Mouse (Mus musculus): Measurements from ENCODE around the gene Map2k3. TPM values are rescaled to one million over a fixed set of nuclear protein-coding genes. Genes with fewer than 3 reads are reported as not detected.

Gene Map2k3
- total RNA-seq, 4 experiments from 2014 or later, result 99.8 to 162 (median 122) TPM

- peak; percentile 85 for DNase-seq
Observed at GRCm38 (mm10) chr11:60927264-60927663, 4.6 kb upstream of the Map2k3 start.

GRCm38 (mm10) chr11:60930724-60931281 lies 1.0 kb upstream of the Map2k3 start:
- peak; percentile 56 for DNase-seq

- DNase-seq, result no peak
Observed at GRCm38 (mm10) chr11:60931282-60931868, 458 bp upstream of the Map2k3 start.

GRCm38 (mm10) chr11:60932503-60933020 lies 729 bp downstream of the Map2k3 start:
- no peak for DNase-seq

- DNase-seq, result peak; percentile 82
Observed at GRCm38 (mm10) chr11:60933178-60933930, 1.5 kb downstream of the Map2k3 start.

GRCm38 (mm10) chr11:60934795-60935194 lies 3.0 kb downstream of the Map2k3 start:
- DNase-seq, result no peak

- peak; percentile 92 for DNase-seq
Observed at GRCm38 (mm10) chr11:60935326-60935974, 3.6 kb downstream of the Map2k3 start.

GRCm38 (mm10) chr11:60935975-60936373 lies 4.1 kb downstream of the Map2k3 start:
- DNase-seq, result no peak

- DNase-seq, result no peak
Observed at GRCm38 (mm10) chr11:60937611-60938010, 5.8 kb downstream of the Map2k3 start.

GRCm38 (mm10) chr11:60939487-60939886 lies 7.7 kb downstream of the Map2k3 start:
- no peak for DNase-seq

GRCm38 (mm10) chr11:60940501-60940900 lies 8.7 kb downstream of the Map2k3 start:
- no peak for DNase-seq

- no peak for DNase-seq
Observed at GRCm38 (mm10) chr11:60941370-60941769, 9.5 kb downstream of the Map2k3 start.

GRCm38 (mm10) chr11:60942263-60943015 lies 10.6 kb downstream of the Map2k3 start:
- no peak for DNase-seq

- DNase-seq, result no peak
Observed at GRCm38 (mm10) chr11:60945003-60945402, 13.2 kb downstream of the Map2k3 start.

GRCm38 (mm10) chr11:60951896-60952295 lies 20.1 kb downstream of the Map2k3 start:
- DNase-seq, result no peak

- DNase-seq, result peak; percentile 1
Observed at GRCm38 (mm10) chr11:60952362-60952761, 20.5 kb downstream of the Map2k3 start.

GRCm38 (mm10) chr11:60952986-60953385 lies 21.2 kb downstream of the Map2k3 start:
- peak; percentile 4 for DNase-seq

- peak; percentile 83 for DNase-seq
Observed at GRCm38 (mm10) chr11:60953803-60954202, 22.0 kb downstream of the Map2k3 start.

GRCm38 (mm10) chr11:60954255-60955104 lies 22.6 kb downstream of the Map2k3 start:
- DNase-seq, result no peak

GRCm38 (mm10) chr11:60955621-60956383 lies 24.0 kb downstream of the Map2k3 start:
- no peak for DNase-seq

All from adrenal gland, adult 8-10 months (tissue).